Mouse (Mus musculus): ENCODE data around the gene Sema4g. TPM values are rescaled to one million over a fixed set of nuclear protein-coding genes. Genes with fewer than 3 reads are reported as not detected.
"Not testable (repeated sequence)": the region's sequence is repeated elsewhere in the genome, so short reads cannot be mapped to it uniquely, and the experiment has no call there.

The Sema4g gene
- total and polyA plus RNA-seq, 2 experiments from 2014 or later = 0.14 to 1.1 TPM

DNA sequence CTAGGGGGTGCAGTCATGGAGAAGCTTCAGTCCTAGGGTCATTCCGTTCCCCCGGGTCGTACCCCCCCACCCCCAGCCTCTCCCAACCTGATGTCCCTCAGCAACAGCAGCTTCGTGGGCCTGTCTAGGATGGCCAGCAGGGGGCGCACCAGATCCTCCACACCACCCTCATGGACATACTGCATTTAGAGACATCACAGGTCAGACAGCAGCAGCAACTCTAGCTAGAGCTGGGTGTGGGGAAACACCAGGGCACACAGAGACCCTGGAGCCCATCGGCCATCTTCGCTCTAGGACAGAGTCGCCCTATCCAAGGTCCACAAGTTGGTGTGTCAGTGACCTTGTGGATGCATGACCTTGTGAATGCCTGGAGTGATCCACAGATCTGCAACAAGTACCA is 41.2 kb downstream of the Sema4g start:
- peaks cover 13% of the 10 kb centered on the region; the same call in 1 of the 2 replicates for H3K4me1 ChIP-seq (ENCODE audit: control insufficient read depth, insufficient read depth)
- TF ChIP-seq CTCF (IDR thresholded peaks at IDR 0.05; ENCODE audit: low read depth) (peak; percentile 71), EP300 (IDR thresholded peaks at IDR 0.05; ENCODE audit: low read depth) (no peak)
- peaks cover 28% of the 10 kb centered on the region for H3K36me3 ChIP-seq (replicated peaks; ENCODE audit: control insufficient read depth, insufficient read depth, low read length)
- H3K27ac ChIP-seq (ENCODE audit: low read depth) = peak overlapping the region; percentile 40
- WGBS = 24% methylated on average over 8 of the region's 8 CpGs
- H3K9ac ChIP-seq (replicated peaks; ENCODE audit: low read depth, low read length) = no peak overlapping the region
- H3K4me2 ChIP-seq (ENCODE audit: low read depth, low read length) = peak overlapping the region; percentile 60; the same call in 1 of the 2 replicates
- H3K9me3 ChIP-seq (replicated peaks; ENCODE audit: control insufficient read depth, low read length) = no peaks in the 10 kb centered on the region
- no peak overlapping the region for H3K4me3 ChIP-seq (ENCODE audit: low read depth, low read length)
- DNase-seq (ENCODE audit: low spot score) (peak; percentile 50), ATAC-seq (ENCODE audit: insufficient read depth, low read depth) (peak; percentile 49)
- H3K27me3 ChIP-seq (ENCODE audit: control insufficient read depth, insufficient read depth, low read length) = no peaks in the 10 kb centered on the region

DNA sequence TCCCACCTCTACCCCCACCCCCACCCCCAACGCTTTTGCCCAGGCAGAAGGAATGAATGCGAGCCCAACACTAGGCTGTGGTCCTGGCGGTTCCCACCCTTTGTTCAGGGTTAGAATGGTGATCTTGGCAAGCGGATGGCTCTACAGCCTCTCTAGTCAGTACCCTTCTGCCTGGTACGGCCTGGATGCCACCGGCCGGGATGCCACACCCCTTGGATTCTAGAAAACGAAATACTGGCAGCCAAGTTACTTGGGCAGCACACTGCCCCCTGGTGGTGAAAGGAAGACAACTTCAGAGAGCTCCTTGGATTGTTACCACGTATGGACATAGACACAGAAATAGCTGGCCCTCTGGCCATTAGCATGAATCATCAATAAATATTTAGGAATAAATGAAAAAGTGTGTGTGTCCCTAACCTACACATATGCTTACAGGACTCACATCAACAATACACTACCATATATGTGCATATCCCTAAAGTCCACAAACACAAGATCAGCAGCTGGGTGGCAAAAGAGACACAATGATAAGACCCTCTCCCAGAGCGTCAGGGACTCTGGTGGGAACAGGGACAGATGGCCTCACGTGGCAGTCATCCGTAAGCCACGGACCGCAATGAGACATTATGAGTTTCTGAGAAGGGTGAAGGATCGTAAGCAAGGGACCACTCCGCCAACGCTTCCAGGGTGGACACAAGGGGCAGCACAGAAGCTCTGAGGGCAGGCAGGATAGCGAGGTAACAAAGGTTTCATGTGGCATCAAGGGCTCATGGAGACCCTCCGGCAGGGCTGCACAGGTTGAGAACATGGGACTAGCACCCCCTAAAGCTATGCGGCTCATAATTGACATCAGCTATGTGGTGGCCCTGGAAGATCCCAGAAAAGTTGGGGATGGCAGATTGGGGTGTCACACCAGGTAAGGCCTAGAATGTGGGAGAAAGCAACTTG is 42.1 kb downstream of the Sema4g start:
- Histone ChIP-seq H3K27me3 (ENCODE audit: control insufficient read depth, insufficient read depth, low read length) (no peaks in the 10 kb centered on the region), H3K9ac (replicated peaks; ENCODE audit: low read depth, low read length) (no peak overlapping the region)
- WGBS = 38% methylated on average over 20 of the region's 20 CpGs

GRCm38 (mm10) chr19:45031780-45032179 is 42.9 kb downstream of the Sema4g start:
- Histone ChIP-seq H3K9me3 (replicated peaks; ENCODE audit: control insufficient read depth, low read length) (no peaks in the 10 kb centered on the region), H3K4me2 (ENCODE audit: low read depth, low read length) (no peak overlapping the region), H3K9ac (replicated peaks; ENCODE audit: low read depth, low read length) (no peak overlapping the region), H3K36me3 (replicated peaks; ENCODE audit: control insufficient read depth, insufficient read depth, low read length) (peaks cover 11% of the 10 kb centered on the region), H3K4me3 (ENCODE audit: low read depth, low read length) (no peak overlapping the region), H3K4me1 (ENCODE audit: control insufficient read depth, insufficient read depth) (peaks cover 13% of the 10 kb centered on the region; the same call in 1 of the 2 replicates), H3K27me3 (ENCODE audit: control insufficient read depth, insufficient read depth, low read length) (0 out of 2 replicates have a peak, but pooled peaks cover 5% of the 10 kb centered on the region), H3K27ac (ENCODE audit: low read depth) (no peak overlapping the region)
- WGBS = 14% methylated on average over 4 of the region's 4 CpGs
- peak; percentile 84 for DNase-seq (ENCODE audit: low spot score)
- ATAC-seq (ENCODE audit: insufficient read depth, low read depth) = peak; percentile 61
- TF ChIP-seq EP300 (IDR thresholded peaks at IDR 0.05; ENCODE audit: low read depth) (no peak), CTCF (IDR thresholded peaks at IDR 0.05; ENCODE audit: low read depth) (peak; percentile 85)

More for the DNA sequence above, 42.1 kb downstream of the Sema4g start:
- Histone ChIP-seq H3K4me2 (ENCODE audit: low read depth, low read length) (peak overlapping the region; percentile 60), H3K9me3 (replicated peaks; ENCODE audit: control insufficient read depth, low read length) (no peaks in the 10 kb centered on the region), H3K36me3 (replicated peaks; ENCODE audit: control insufficient read depth, insufficient read depth, low read length) (peaks cover 19% of the 10 kb centered on the region), H3K27ac (ENCODE audit: low read depth) (peak overlapping the region; percentile 40), H3K4me3 (ENCODE audit: low read depth, low read length) (peak overlapping the region; percentile 27; the same call in 1 of the 2 replicates), H3K4me1 (ENCODE audit: control insufficient read depth, insufficient read depth) (peaks cover 13% of the 10 kb centered on the region; the same call in 1 of the 2 replicates)
- TF ChIP-seq EP300 (IDR thresholded peaks at IDR 0.05; ENCODE audit: low read depth) (0 out of 2 replicates have a peak, but pooled peaks have one; percentile 11), CTCF (IDR thresholded peaks at IDR 0.05; ENCODE audit: low read depth) (peak; percentile 87)
- ATAC-seq (ENCODE audit: insufficient read depth, low read depth) (peak; percentile 37; the same call in 1 of the 2 replicates), DNase-seq (ENCODE audit: low spot score) (peak; percentile 88)

DNA sequence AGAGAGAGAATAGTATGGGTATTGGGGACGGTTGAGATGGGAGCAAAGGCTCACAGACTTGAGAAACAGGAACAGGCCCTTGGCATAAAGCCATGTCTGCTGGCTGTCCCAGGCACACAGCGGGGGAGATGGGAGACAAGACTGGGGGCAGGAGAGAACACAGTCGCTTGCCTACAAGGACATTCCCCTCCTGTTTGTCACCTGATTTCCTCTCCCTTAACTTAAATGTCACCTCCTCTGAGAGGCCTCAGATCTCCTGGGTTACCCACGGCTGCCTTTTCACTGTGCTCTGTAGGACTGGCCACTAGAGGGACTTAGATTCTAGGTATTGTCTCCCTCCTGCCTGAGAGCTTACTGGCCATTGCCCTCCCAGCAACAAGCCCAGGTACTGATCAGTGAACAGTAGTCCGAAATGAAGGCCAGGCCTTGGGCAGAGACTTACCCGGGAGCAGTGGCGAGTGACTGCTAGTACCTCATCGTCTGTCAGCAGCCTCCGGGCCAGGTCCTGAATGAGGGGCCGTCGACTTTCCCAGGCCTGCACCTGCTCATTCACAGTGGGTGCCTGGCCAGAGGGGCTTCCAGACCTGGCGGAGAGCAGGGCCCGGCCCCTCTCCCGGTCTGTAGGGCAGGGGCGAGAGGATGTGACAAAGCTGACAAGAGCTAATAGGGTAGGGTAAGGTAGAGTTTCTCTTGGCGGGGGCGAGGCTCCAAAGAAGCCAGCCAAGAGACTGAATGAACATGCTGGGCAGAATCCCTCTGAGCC is 43.9 kb downstream of the Sema4g start:
- H3K4me2 ChIP-seq (ENCODE audit: low read depth, low read length) = no peak overlapping the region
- no peak overlapping the region for H3K9ac ChIP-seq (replicated peaks; ENCODE audit: low read depth, low read length)
- peaks cover 2% of the 10 kb centered on the region; the same call in 1 of the 2 replicates for H3K36me3 ChIP-seq (replicated peaks; ENCODE audit: control insufficient read depth, insufficient read depth, low read length)
- peak; percentile 41 for DNase-seq (ENCODE audit: low spot score)
- 46% methylated on average over 17 of the region's 17 CpGs for WGBS
- no peak overlapping the region for H3K4me3 ChIP-seq (ENCODE audit: low read depth, low read length)
- no peak overlapping the region for H3K27ac ChIP-seq (ENCODE audit: low read depth)
- no peak for TF ChIP-seq EP300 (IDR thresholded peaks at IDR 0.05; ENCODE audit: low read depth)
- peak; percentile 52 for TF ChIP-seq CTCF (IDR thresholded peaks at IDR 0.05; ENCODE audit: low read depth)
- no peaks in the 10 kb centered on the region for H3K9me3 ChIP-seq (replicated peaks; ENCODE audit: control insufficient read depth, low read length)
- ATAC-seq (ENCODE audit: insufficient read depth, low read depth) = no peak
- H3K27me3 ChIP-seq (ENCODE audit: control insufficient read depth, insufficient read depth, low read length) = 0 out of 2 replicates have a peak, but pooled peaks cover 6% of the 10 kb centered on the region
- peaks cover 13% of the 10 kb centered on the region; the same call in 1 of the 2 replicates for H3K4me1 ChIP-seq (ENCODE audit: control insufficient read depth, insufficient read depth)

DNA sequence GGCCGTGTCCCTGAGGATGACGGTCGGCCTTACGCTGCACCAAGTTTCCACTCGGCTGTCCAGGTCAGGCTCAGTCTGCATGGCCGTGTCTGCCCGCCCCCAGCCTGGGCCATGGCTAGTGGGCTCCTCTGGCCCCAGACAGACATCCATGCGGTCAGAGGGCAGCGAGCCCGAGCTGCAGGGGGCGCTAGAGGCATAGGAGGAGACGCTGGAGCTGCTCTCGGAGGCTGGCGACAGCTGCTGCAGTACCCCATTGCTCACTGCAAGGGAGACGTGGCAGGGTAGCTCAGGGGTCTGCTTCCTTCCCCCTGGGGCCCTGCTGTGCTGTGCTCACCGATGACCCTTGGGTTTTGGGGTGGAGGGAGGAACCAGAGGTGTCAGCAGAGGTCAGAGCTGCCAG is 48.0 kb downstream of the Sema4g start:
- Histone ChIP-seq H3K36me3 (replicated peaks; ENCODE audit: control insufficient read depth, insufficient read depth, low read length) (no peaks in the 10 kb centered on the region), H3K4me2 (ENCODE audit: low read depth, low read length) (no peak overlapping the region), H3K27ac (ENCODE audit: low read depth) (no peak overlapping the region), H3K4me3 (ENCODE audit: low read depth, low read length) (no peak overlapping the region), H3K9me3 (replicated peaks; ENCODE audit: control insufficient read depth, low read length) (no peaks in the 10 kb centered on the region), H3K9ac (replicated peaks; ENCODE audit: low read depth, low read length) (no peak overlapping the region), H3K4me1 (ENCODE audit: control insufficient read depth, insufficient read depth) (no peaks in the 10 kb centered on the region; the same call in 1 of the 2 replicates), H3K27me3 (ENCODE audit: control insufficient read depth, insufficient read depth, low read length) (peaks cover 31% of the 10 kb centered on the region)
- no peak for DNase-seq (ENCODE audit: low spot score)
- TF ChIP-seq CTCF (IDR thresholded peaks at IDR 0.05; ENCODE audit: low read depth) = peak; percentile 45
- TF ChIP-seq EP300 (IDR thresholded peaks at IDR 0.05; ENCODE audit: low read depth) = no peak
- 34% methylated on average over 16 of the region's 16 CpGs for WGBS
- no peak for ATAC-seq (ENCODE audit: insufficient read depth, low read depth)

GRCm38 (mm10) chr19:45038198-45038597 is 49.3 kb downstream of the Sema4g start:
- not testable (repeated sequence) for ATAC-seq (ENCODE audit: insufficient read depth, low read depth); H3K36me3 ChIP-seq (replicated peaks; ENCODE audit: control insufficient read depth, insufficient read depth, low read length); H3K9me3 ChIP-seq (replicated peaks; ENCODE audit: control insufficient read depth, low read length); DNase-seq (ENCODE audit: low spot score); H3K9ac ChIP-seq (replicated peaks; ENCODE audit: low read depth, low read length); H3K27ac ChIP-seq (ENCODE audit: low read depth); H3K4me2 ChIP-seq (ENCODE audit: low read depth, low read length); H3K4me1 ChIP-seq (ENCODE audit: control insufficient read depth, insufficient read depth); H3K4me3 ChIP-seq (ENCODE audit: low read depth, low read length)
- 91% methylated on average over 7 of the region's 7 CpGs for WGBS
- peaks cover 31% of the 10 kb centered on the region for H3K27me3 ChIP-seq (ENCODE audit: control insufficient read depth, insufficient read depth, low read length)

Measured in heart, postnatal 0 days (tissue).